Mouse (Mus musculus): ENCODE data around the gene Lcn2.
"Not testable (repeated sequence)": the region's sequence is repeated elsewhere in the genome, so short reads cannot be mapped to it uniquely, and the experiment has no call there.

Gene Lcn2

DNA sequence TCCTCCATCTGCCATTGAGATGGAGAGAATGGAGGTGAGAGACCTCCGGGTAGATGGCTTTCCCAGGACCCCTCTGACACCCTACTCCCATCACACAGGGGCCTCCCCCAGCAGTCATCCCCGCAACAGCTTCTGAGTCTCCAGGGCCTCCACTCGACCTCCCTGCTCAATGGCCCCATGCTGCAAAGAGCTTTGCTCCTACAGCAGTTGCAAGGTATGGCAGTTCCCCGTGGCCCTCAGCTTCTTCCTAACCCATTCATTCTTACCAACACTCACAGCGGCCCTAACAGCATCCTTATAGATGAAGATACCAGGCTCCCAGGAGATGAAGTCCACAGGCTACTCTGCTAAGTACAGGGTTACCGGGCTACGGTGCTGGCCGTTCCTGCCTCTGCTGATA is 23.9 kb downstream of the Lcn2 start:
- Histone ChIP-seq H3K36me3 (ENCODE audit: insufficient read depth, low read length) (peaks cover 6% of the 10 kb centered on the region), H3K4me3 (replicated peaks; ENCODE audit: low read length) (no peak overlapping the region), H3K4me1 (replicated peaks; ENCODE audit: low read depth, low read length) (peaks cover 31% of the 10 kb centered on the region), H3K9me3 (ENCODE audit: low read length) (no peaks in the 10 kb centered on the region), H3K27me3 (ENCODE audit: insufficient read depth, low read length) (peaks cover 20% of the 10 kb centered on the region)
- TF ChIP-seq NANOG (IDR thresholded peaks at IDR 0.05; ENCODE audit: borderline replicate concordance, low read length) (no peak), POU5F1 (IDR thresholded peaks at IDR 0.05; ENCODE audit: borderline replicate concordance, low read length) (no peak), CTCF (conservative IDR thresholded peaks at IDR 0.05; ENCODE audit: low read length) (no peak)

DNA sequence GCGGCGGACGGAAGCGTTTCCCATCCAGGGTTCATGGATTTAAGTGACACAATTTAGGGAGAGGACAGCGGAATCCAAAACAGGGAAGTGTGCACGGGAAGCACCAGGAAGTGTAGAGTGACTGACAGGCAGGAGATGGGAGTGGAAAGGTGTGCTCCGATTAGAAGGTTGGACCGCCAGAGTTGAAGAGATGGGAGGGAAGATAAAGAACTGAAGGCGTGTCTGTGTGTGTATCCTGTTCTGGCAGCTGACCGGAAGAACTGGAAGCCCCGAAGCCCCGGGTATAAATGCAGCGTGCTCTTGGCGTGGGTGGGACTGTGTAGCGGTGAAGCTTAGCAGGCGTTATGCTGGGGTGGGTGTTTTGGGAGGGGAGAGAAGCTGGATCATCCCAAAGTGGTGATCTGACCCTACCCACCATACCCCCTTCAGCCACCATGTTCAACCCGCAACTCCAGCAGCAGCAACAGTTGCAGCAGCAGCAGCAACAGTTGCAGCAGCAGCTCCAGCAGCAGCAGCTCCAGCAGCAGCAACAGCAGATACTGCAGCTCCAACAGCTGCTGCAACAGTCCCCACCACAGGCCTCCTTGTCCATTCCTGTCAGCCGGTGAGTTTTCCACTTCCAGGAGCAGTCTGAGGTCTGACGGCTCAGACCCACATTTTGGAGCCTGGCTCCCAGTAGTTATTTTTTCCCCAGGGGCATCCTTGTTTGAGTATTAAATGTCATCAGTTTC is 24.5 kb downstream of the Lcn2 start:
- peak overlapping the region; percentile 89 for H3K4me3 ChIP-seq (replicated peaks; ENCODE audit: low read length)
- H3K27me3 ChIP-seq (ENCODE audit: insufficient read depth, low read length), result peaks cover 20% of the 10 kb centered on the region
- H3K9me3 ChIP-seq (ENCODE audit: low read length), result no peaks in the 10 kb centered on the region
- no peak for TF ChIP-seq CTCF (conservative IDR thresholded peaks at IDR 0.05; ENCODE audit: low read length)
- TF ChIP-seq NANOG (IDR thresholded peaks at IDR 0.05; ENCODE audit: borderline replicate concordance, low read length), result no peak
- no peak for TF ChIP-seq POU5F1 (IDR thresholded peaks at IDR 0.05; ENCODE audit: borderline replicate concordance, low read length)
- H3K4me1 ChIP-seq (replicated peaks; ENCODE audit: low read depth, low read length), result peaks cover 32% of the 10 kb centered on the region
- H3K36me3 ChIP-seq (ENCODE audit: insufficient read depth, low read length), result peaks cover 6% of the 10 kb centered on the region

DNA sequence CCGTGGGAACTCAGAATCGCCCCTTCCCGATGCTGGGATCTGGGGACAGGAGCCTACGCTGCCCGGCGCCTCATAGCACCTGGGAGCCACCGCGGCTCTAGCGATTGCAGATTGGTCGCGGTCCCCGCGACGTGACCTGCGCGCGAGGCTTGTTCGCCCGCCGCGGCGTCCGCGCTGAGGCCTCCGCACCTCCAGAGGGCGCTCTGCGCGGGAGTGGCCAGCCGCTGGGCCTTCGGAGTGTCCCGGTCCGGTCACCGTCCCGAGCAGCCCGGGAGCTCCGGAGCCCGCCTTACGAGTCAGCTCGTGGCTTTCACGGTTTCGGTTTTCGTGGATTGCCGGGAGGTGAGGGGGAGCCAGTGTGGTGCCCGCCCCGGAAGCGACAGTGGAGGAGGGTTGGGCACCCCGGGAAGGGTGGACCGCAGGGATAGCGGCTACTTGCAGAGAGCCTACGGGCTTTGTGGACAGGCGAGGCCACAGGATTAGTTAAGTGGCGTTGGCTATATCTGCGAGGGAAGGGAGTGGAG is 25.2 kb downstream of the Lcn2 start:
- Histone ChIP-seq H3K36me3 (ENCODE audit: insufficient read depth, low read length) (peaks cover 6% of the 10 kb centered on the region), H3K4me1 (replicated peaks; ENCODE audit: low read depth, low read length) (peaks cover 38% of the 10 kb centered on the region)
- no peak; the same call in 1 of the 2 replicates for TF ChIP-seq CTCF (conservative IDR thresholded peaks at IDR 0.05; ENCODE audit: low read length)
- TF ChIP-seq POU5F1 (IDR thresholded peaks at IDR 0.05; ENCODE audit: borderline replicate concordance, low read length), result no peak
- no peak for TF ChIP-seq NANOG (IDR thresholded peaks at IDR 0.05; ENCODE audit: borderline replicate concordance, low read length)

DNA sequence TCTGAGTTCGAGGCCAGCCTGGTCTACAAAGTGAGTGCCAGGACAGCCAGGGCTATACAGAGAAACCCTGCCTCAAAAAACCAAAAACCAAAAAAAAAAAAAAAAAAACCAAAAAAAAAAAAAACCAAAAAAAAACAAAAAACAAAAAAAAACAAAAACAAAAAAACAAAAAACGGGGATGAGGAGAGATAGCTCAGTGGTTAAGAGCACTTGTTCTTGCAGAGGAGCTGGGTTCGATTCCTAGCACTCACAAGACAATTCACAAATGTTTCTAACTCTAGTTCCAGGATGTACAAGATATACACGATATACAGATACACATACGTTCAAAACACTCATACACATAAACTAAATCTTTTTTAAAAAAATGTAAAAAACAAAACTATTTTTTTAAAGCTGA is 25.8 kb downstream of the Lcn2 start:
- H3K4me1 ChIP-seq (replicated peaks; ENCODE audit: low read depth, low read length), result peaks cover 45% of the 10 kb centered on the region
- H3K9me3 ChIP-seq (ENCODE audit: low read length); H3K36me3 ChIP-seq (ENCODE audit: insufficient read depth, low read length): not testable (repeated sequence)
- peak overlapping the region; percentile 89 for H3K4me3 ChIP-seq (replicated peaks; ENCODE audit: low read length)
- H3K27me3 ChIP-seq (ENCODE audit: insufficient read depth, low read length), result peaks cover 26% of the 10 kb centered on the region

More for the DNA sequence above, 25.2 kb downstream of the Lcn2 start:
- Histone ChIP-seq H3K27me3 (ENCODE audit: insufficient read depth, low read length) (peaks cover 20% of the 10 kb centered on the region), H3K9me3 (ENCODE audit: low read length) (no peaks in the 10 kb centered on the region), H3K4me3 (replicated peaks; ENCODE audit: low read length) (peak overlapping the region; percentile 89)

DNA sequence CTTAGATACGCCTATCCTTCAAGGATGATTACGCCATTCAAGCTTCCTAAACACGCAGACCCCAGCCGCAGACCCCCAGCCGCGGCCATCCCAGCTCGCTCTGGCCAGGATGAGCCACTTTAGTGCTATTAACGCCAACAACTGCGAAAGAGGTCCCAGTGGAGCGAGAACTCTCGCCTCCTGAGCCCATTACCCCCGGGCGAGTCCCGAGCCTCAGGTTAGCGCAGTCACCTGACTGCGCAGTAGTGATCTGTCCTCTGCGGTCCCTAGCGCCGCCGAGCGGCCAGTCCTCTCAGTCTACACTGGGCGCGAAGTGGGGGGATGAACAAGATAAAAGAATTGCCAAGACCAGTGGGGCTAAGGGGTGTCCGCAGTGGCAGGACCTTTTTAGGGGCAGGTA is 26.6 kb downstream of the Lcn2 start:
- TF ChIP-seq POU5F1 (IDR thresholded peaks at IDR 0.05; ENCODE audit: borderline replicate concordance, low read length), result no peak
- TF ChIP-seq NANOG (IDR thresholded peaks at IDR 0.05; ENCODE audit: borderline replicate concordance, low read length), result no peak
- peak; percentile 47 for TF ChIP-seq CTCF (conservative IDR thresholded peaks at IDR 0.05; ENCODE audit: low read length)
- Histone ChIP-seq H3K27me3 (ENCODE audit: insufficient read depth, low read length) (peaks cover 29% of the 10 kb centered on the region), H3K36me3 (ENCODE audit: insufficient read depth, low read length) (no peaks in the 10 kb centered on the region), H3K4me3 (replicated peaks; ENCODE audit: low read length) (peak overlapping the region; percentile 75), H3K4me1 (replicated peaks; ENCODE audit: low read depth, low read length) (peaks cover 46% of the 10 kb centered on the region), H3K9me3 (ENCODE audit: low read length) (no peaks in the 10 kb centered on the region)

DNA sequence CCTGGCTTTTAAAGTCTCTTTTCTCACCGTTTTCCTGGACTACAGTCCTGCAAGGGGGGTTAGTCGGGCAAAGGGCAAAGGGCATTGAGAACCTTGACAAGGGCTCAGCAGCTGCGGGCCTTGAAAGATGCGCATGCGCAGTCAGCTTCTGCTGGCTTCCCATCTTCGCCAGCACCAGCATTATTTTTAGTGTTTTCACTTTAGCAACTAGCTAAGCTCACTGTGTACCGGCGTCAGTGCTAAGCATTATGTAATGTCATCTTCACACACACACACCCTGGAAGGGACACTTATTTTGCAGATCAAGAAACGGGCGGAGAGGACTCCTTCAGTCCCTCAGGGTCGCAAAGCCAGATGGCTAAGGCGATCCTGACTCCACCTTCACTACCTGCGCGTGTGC is 27.3 kb downstream of the Lcn2 start:
- peaks cover 46% of the 10 kb centered on the region for H3K4me1 ChIP-seq (replicated peaks; ENCODE audit: low read depth, low read length)

DNA sequence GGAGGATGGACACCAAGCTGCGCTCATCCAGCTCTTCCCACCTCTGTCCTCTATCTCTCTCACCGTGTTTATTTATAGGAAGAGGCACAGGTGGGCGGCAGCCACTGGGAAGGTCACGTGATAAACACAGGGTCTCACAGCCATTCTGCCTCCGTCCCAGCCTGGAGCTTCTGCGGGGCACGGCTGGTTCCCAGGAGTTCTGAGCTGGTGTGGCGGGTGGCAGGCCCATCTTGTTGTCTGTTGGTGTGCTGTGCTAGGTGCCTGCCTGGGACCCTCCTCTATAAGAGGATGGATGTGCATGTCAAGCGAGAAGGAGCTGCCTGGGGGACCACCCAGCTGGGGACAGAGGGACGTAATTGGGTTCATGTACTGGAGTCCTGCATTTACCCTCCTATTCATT is 29.7 kb downstream of the Lcn2 start:
- TF ChIP-seq NANOG (IDR thresholded peaks at IDR 0.05; ENCODE audit: borderline replicate concordance, low read length) (no peak), CTCF (conservative IDR thresholded peaks at IDR 0.05; ENCODE audit: low read length) (no peak), POU5F1 (IDR thresholded peaks at IDR 0.05; ENCODE audit: borderline replicate concordance, low read length) (no peak)
- 0 out of 2 replicates have a peak overlapping the region, but pooled peaks have one; percentile 17 for H3K4me3 ChIP-seq (replicated peaks; ENCODE audit: low read length)
- H3K27me3 ChIP-seq (ENCODE audit: insufficient read depth, low read length), result peaks cover 29% of the 10 kb centered on the region
- H3K9me3 ChIP-seq (ENCODE audit: low read length), result no peaks in the 10 kb centered on the region
- H3K4me1 ChIP-seq (replicated peaks; ENCODE audit: low read depth, low read length), result peaks cover 43% of the 10 kb centered on the region
- H3K36me3 ChIP-seq (ENCODE audit: insufficient read depth, low read length), result no peaks in the 10 kb centered on the region

More for the DNA sequence above, 27.3 kb downstream of the Lcn2 start:
- Histone ChIP-seq H3K36me3 (ENCODE audit: insufficient read depth, low read length) (no peaks in the 10 kb centered on the region), H3K4me3 (replicated peaks; ENCODE audit: low read length) (peak overlapping the region; percentile 75), H3K27me3 (ENCODE audit: insufficient read depth, low read length) (peaks cover 29% of the 10 kb centered on the region), H3K9me3 (ENCODE audit: low read length) (no peaks in the 10 kb centered on the region)
- TF ChIP-seq POU5F1 (IDR thresholded peaks at IDR 0.05; ENCODE audit: borderline replicate concordance, low read length), result no peak
- TF ChIP-seq NANOG (IDR thresholded peaks at IDR 0.05; ENCODE audit: borderline replicate concordance, low read length), result no peak
- no peak for TF ChIP-seq CTCF (conservative IDR thresholded peaks at IDR 0.05; ENCODE audit: low read length)

DNA sequence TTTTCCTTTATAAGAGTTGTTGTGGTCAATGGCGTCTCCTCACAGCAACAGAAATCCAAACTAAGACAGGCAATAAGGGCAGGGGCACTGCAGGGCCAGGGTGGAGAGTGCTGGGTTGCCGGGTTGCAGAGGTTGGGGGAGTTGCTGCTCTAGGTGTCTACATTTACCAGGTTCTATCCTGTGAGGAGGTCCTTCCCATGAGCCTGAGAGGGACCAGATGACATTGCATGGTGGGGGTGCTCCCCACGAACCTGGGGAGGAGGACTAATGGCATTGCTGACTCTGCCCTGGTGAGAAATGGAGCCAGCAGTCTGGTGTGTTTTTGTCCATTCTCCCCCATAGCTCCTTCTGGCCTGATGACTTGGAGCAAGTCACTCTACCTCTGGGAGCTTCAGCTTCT is 30.3 kb downstream of the Lcn2 start:
- Histone ChIP-seq H3K27me3 (ENCODE audit: insufficient read depth, low read length) (peaks cover 30% of the 10 kb centered on the region), H3K9me3 (ENCODE audit: low read length) (no peaks in the 10 kb centered on the region), H3K4me1 (replicated peaks; ENCODE audit: low read depth, low read length) (peaks cover 39% of the 10 kb centered on the region), H3K4me3 (replicated peaks; ENCODE audit: low read length) (no peak overlapping the region), H3K36me3 (ENCODE audit: insufficient read depth, low read length) (no peaks in the 10 kb centered on the region)
- TF ChIP-seq CTCF (conservative IDR thresholded peaks at IDR 0.05; ENCODE audit: low read length) (no peak), NANOG (IDR thresholded peaks at IDR 0.05; ENCODE audit: borderline replicate concordance, low read length) (no peak), POU5F1 (IDR thresholded peaks at IDR 0.05; ENCODE audit: borderline replicate concordance, low read length) (no peak)

DNA sequence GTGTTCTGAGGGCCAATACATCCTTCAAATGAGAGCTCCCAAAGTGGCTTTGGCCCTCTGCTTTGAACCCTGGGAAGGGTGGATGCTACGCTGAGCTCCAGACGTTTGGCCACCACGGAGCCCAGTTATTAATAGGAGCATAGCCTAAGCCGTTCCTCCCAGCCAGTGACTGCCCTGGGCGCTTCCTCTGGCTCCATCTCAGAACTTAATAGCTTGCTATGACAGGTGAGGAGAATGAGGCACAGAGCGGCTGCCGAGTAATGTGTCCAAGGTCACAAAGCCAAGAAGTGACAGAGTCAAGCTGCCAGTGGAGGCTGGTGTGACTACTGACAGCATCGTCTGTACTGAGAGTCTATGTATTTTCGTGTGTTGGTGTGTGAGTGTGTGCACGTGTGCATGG is 31.8 kb downstream of the Lcn2 start:
- Histone ChIP-seq H3K27me3 (ENCODE audit: insufficient read depth, low read length) (peaks cover 35% of the 10 kb centered on the region), H3K9me3 (ENCODE audit: low read length) (no peaks in the 10 kb centered on the region), H3K4me1 (replicated peaks; ENCODE audit: low read depth, low read length) (peaks cover 42% of the 10 kb centered on the region), H3K4me3 (replicated peaks; ENCODE audit: low read length) (no peak overlapping the region), H3K36me3 (ENCODE audit: insufficient read depth, low read length) (no peaks in the 10 kb centered on the region)
- TF ChIP-seq CTCF (conservative IDR thresholded peaks at IDR 0.05; ENCODE audit: low read length) (no peak), NANOG (IDR thresholded peaks at IDR 0.05; ENCODE audit: borderline replicate concordance, low read length) (no peak), POU5F1 (IDR thresholded peaks at IDR 0.05; ENCODE audit: borderline replicate concordance, low read length) (no peak)
